Mouse (Mus musculus): Measurements from ENCODE around the gene Acy3.

DNA sequence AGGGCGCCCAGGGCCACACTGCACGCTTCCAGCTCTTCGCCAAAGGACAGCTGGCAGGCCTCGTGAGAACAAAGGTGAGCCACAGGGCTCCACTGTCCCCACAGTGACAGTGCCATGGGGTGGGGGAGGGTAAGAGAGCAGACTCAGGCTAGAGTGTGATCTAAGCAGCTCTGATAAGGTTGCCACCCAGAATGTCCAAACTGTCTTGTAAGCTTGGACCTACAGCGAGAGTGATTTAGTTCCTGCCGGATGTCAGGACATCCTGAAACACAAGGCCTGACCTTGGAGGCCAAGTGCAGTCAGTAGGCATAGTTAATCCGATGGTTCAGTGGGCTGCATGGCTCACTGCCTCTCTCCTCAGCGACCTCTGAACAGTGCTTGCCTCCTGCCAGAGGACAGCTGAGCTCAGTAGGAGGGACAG lies 1.1 kb upstream of the Acy3 start:
- TF ChIP-seq POLR2A (IDR thresholded peaks at IDR 0.05; ENCODE audit: low read depth, low read length) (peak; percentile 4), CTCF (conservative IDR thresholded peaks at IDR 0.05; ENCODE audit: insufficient read depth, insufficient read length, low read depth, low read length) (no peak)
